Mouse (Mus musculus): Measurements from ENCODE around the gene Frmd4a.

DNA sequence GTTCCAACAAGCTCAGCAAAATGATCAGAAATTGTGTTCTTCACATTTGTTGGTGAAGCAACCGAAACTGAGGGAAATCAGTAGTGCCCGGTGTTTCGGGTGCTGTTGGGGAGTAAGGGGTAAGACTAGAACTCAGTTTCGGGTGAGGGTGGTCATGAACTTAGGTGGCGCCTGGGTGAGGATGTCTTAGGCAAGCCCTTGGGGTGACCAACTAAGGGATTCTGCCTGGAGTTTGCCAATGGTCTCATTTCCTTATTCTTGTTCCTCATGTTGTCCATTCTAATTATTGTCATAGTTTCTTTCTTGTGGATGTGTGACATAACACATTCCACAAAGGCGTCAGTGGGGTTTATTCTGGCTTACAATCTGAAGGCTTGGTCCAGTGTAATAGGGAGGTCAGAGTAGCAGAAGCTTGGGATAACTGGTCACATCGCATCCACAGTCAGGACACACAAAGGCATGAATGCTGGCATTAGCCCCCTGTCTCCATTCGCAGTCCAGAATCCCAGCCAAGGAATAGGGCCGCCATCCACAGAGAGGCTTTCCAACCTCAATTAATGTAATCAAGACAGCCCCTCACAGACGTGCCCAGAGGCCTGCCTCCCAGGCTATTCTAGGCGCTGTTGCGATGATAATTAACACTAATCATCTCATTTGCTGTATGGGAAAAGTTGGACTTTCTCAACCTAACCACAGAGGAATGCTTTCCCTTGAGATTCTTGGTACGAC lies 490.5 kb downstream of the Frmd4a start:
- TF ChIP-seq CTCF (IDR thresholded peaks at IDR 0.05; ENCODE audit: extremely low read depth, insufficient read depth, insufficient read length, insufficient replicate concordance) (no peak), POLR2A (IDR thresholded peaks at IDR 0.05; ENCODE audit: low read depth, low read length) (no peak)

Data from spleen, adult 2 months (tissue).